Mouse (Mus musculus): ENCODE data around the gene Slc16a13.

DNA sequence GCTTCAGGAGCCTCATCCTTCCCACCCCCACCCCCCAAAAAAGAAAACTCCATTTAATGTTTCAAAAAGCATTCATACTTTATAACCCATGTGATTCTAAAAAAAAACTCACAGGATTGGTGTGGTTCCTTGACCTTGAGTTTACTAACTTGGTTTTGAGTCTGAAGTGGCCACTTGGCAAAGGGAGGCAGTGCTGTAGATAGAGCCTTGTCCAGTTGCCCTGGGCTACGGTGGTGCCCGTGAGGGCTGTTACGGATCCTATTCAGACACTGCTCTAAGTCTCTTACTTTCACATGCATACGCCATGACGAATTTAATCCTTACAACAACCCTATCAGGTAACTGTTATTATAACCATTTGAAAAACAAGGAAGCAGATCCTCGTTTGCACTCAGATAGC, 8.9 kb downstream of the Slc16a13 start:
- TF ChIP-seq CTCF (IDR thresholded peaks at IDR 0.05; ENCODE audit: low read depth) (no peak), EP300 (IDR thresholded peaks at IDR 0.05; ENCODE audit: low read depth) (no peak)

Data from liver, embryonic 14.5 days (tissue).